Comparison of ENCODE assay signal across 17 mouse cellular contexts in the genomic region with DNA sequence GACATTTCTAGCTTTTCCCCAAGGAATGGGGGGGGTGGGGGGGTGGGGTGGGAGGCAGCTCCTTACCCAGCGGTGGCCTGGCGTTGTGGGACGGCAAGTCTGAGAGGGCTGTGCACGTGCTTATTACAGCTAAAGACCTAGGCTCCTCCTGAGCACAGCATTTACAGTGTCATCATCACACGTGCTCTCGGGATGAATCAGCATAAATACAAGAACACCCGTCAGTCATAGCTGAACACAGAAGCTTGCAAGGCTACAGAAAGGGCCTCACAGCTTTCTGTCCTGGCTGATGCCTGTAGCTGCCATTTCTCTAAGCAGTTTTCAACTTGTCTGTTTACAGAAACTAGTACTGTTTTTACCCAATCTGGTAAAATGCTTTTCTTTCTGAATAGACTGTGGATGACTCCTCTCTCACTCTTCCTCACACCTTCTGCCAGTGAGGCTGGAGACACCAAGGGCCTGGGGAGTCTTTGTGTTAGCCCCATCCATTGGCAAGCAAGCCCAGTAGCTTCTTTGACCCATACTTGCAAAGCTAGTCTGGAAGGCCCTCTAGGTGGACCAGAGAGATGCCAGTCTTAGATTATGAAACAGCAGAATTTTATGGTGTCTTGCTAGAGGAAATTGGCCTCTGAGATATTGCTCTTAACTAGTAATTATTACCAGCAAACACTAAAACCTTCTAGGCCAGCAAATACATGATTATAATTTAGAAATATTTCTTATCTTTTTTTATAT. TPM values are rescaled to one million over a fixed set of nuclear protein-coding genes. Genes with fewer than 3 reads are reported as not detected.
A peak's percentile ranks its signal among the peaks of the same experiment; 100 is the strongest.
DNase-seq lines count a peak whose midpoint lies in the region; ATAC-seq lines count a peak whose summit lies in the region.
"Had no signal": no experiment of that assay in that cellular context is flagged by ENCODE, and none has a peak within 500 bp of the region (broad histone marks: within the 10 kb centered on the region; RNA-seq: fewer than 3 reads in every experiment).

No protein-coding gene starts in this region.

- no peaks in the 10 kb centered on the region for H3K27me3 ChIP-seq in intestine, embryonic 16.5 days (replicated peaks; ENCODE audit: control insufficient read depth, insufficient read depth, low read length)
- no peaks in the 10 kb centered on the region for H3K27me3 ChIP-seq in intestine, embryonic 15.5 days (replicated peaks)
- H3K27me3 ChIP-seq in megakaryocyte, embryonic 14.5 days (replicated peaks), result no peaks in the 10 kb centered on the region
- H3K27me3 ChIP-seq in forebrain, embryonic 13.5 days, result no peaks in the 10 kb centered on the region
- H3K27me3 ChIP-seq: embryonic facial prominence, embryonic 13.5 days; forebrain, embryonic 15.5 days; hindbrain, embryonic 12.5 days; limb, embryonic 15.5 days had no signal

- peak; percentile 60; the same call in 1 of the 2 replicates for ATAC-seq in intestine, embryonic 16.5 days
- ATAC-seq in intestine, embryonic 15.5 days, result no peak
- peak; percentile 49 to 53; a peak in 3 of 4 replicates for ATAC-seq in hematopoietic stem cell, adult 5-6 weeks (replicated peaks in 1 of 2; ENCODE audit: insufficient read depth in 1 of 2, low FRiP score in 2 of 2, low TSS enrichment in 1 of 2, low read depth in 1 of 2, poor library complexity in 2 of 2, severe bottlenecking in 2 of 2)
- no peak for ATAC-seq in forebrain, embryonic 13.5 days
- ATAC-seq: forebrain, embryonic 15.5 days had no signal

- no peak overlapping the region for H3K9ac ChIP-seq in intestine, embryonic 16.5 days (ENCODE audit: low read depth, low read length)
- no peak overlapping the region for H3K9ac ChIP-seq in intestine, embryonic 15.5 days
- no peak overlapping the region for H3K9ac ChIP-seq in forebrain, embryonic 13.5 days
- H3K9ac ChIP-seq: embryonic facial prominence, embryonic 13.5 days; forebrain, embryonic 15.5 days; hindbrain, embryonic 12.5 days; limb, embryonic 15.5 days had no signal

- H3K36me3 ChIP-seq in intestine, embryonic 16.5 days (ENCODE audit: control insufficient read depth, insufficient read depth, low read length), result no peaks in the 10 kb centered on the region; the same call in 1 of the 2 replicates
- peaks cover 10% of the 10 kb centered on the region; the same call in 1 of the 2 replicates for H3K36me3 ChIP-seq in intestine, embryonic 15.5 days
- peaks cover 51% of the 10 kb centered on the region for H3K36me3 ChIP-seq in megakaryocyte, embryonic 14.5 days (replicated peaks; ENCODE audit: low read length)
- peaks cover 47% of the 10 kb centered on the region for H3K36me3 ChIP-seq in forebrain, embryonic 13.5 days (ENCODE audit: poor library complexity, severe bottlenecking)

- no peak overlapping the region for H3K27ac ChIP-seq in intestine, embryonic 16.5 days (ENCODE audit: low read length)
- no peak overlapping the region for H3K27ac ChIP-seq in intestine, embryonic 15.5 days
- no peak overlapping the region for H3K27ac ChIP-seq in forebrain, embryonic 13.5 days
- H3K27ac ChIP-seq: embryonic facial prominence, embryonic 13.5 days; forebrain, embryonic 15.5 days; hindbrain, embryonic 12.5 days; limb, embryonic 15.5 days had no signal

- H3K4me1 ChIP-seq in intestine, embryonic 16.5 days (ENCODE audit: control insufficient read depth, insufficient read depth, low read length), result no peaks in the 10 kb centered on the region
- H3K4me1 ChIP-seq in intestine, embryonic 15.5 days (replicated peaks), result no peaks in the 10 kb centered on the region
- H3K4me1 ChIP-seq in megakaryocyte, embryonic 14.5 days, result peaks cover 32% of the 10 kb centered on the region
- no peaks in the 10 kb centered on the region for H3K4me1 ChIP-seq in forebrain, embryonic 13.5 days
- H3K4me1 ChIP-seq: embryonic facial prominence, embryonic 13.5 days; forebrain, embryonic 15.5 days; hindbrain, embryonic 12.5 days; limb, embryonic 15.5 days had no signal

- no peak overlapping the region for H3K4me3 ChIP-seq in intestine, embryonic 16.5 days (ENCODE audit: low read length)
- H3K4me3 ChIP-seq in intestine, embryonic 15.5 days (replicated peaks), result no peak overlapping the region
- H3K4me3 ChIP-seq in megakaryocyte, embryonic 14.5 days (replicated peaks), result peak overlapping the region; percentile 47
- no peak overlapping the region for H3K4me3 ChIP-seq in forebrain, embryonic 13.5 days
- H3K4me3 ChIP-seq: embryonic facial prominence, embryonic 13.5 days; forebrain, embryonic 15.5 days; hindbrain, embryonic 12.5 days; limb, embryonic 15.5 days had no signal

- WGBS in intestine, embryonic 16.5 days, result 94% methylated on average over 7 of the region's 7 CpGs
- WGBS in intestine, embryonic 15.5 days, result 89% methylated on average over 7 of the region's 7 CpGs
- 94% methylated on average over 7 of the region's 7 CpGs for WGBS in forebrain, embryonic 13.5 days

- no peaks in the 10 kb centered on the region for H3K9me3 ChIP-seq in intestine, embryonic 16.5 days (ENCODE audit: control insufficient read depth, low read length)
- H3K9me3 ChIP-seq in intestine, embryonic 15.5 days, result no peaks in the 10 kb centered on the region
- no peaks in the 10 kb centered on the region for H3K9me3 ChIP-seq in megakaryocyte, embryonic 14.5 days
- no peaks in the 10 kb centered on the region for H3K9me3 ChIP-seq in forebrain, embryonic 13.5 days (replicated peaks)
- H3K9me3 ChIP-seq: embryonic facial prominence, embryonic 13.5 days; forebrain, embryonic 15.5 days; hindbrain, embryonic 12.5 days; limb, embryonic 15.5 days had no signal

- H3K4me2 ChIP-seq in intestine, embryonic 16.5 days (ENCODE audit: low read depth, low read length), result no peak overlapping the region
- no peak overlapping the region for H3K4me2 ChIP-seq in intestine, embryonic 15.5 days (replicated peaks)
- H3K4me2 ChIP-seq in forebrain, embryonic 13.5 days, result no peak overlapping the region
- H3K4me2 ChIP-seq: embryonic facial prominence, embryonic 13.5 days; forebrain, embryonic 15.5 days; hindbrain, embryonic 12.5 days; limb, embryonic 15.5 days had no signal

- peak; percentile 42 for DNase-seq in MN1 (ENCODE audit: low spot score)
- no peak for DNase-seq in left cerebral cortex, adult 18-20 months (ENCODE audit: low spot score in 2 of 2)
- no peak for DNase-seq in kidney, postnatal 25 days
- DNase-seq: cerebellum, postnatal 25 days; gastrocnemius, postnatal 36 days; kidney, adult 18-20 months; lung, postnatal 36 days had no signal

RNA-seq across cellular contexts. Expression of a gene that starts 6.4 kb away (rescaled TPM):
- 17.0 and 20.5 TPM in 2 replicates for polyA plus RNA-seq in intestine, embryonic 16.5 days (2015; fragmentation: Nextera tagmentation; extraction: Ambion mirVana)
- polyA plus RNA-seq in intestine, embryonic 15.5 days (2015; fragmentation: Nextera tagmentation; extraction: Ambion mirVana), result 21.9 and 22.9 TPM in 2 replicates
- 53.8 and 54.4 TPM in 2 replicates for total RNA-seq in hematopoietic stem cell, adult 5-6 weeks (2017)
- 0.64 and 6.4 TPM in 2 replicates for polyA plus RNA-seq in megakaryocyte, embryonic 14.5 days (2012; ENCODE audit: insufficient read depth, low replicate concordance)
- total RNA-seq in left cerebral cortex, adult 18-20 months (2021), result 10 to 100 TPM; 15.3 to 15.9 TPM
- 30.7 TPM in 2 replicates for polyA plus RNA-seq in forebrain, embryonic 13.5 days (2015; fragmentation: Nextera tagmentation; extraction: Ambion mirVana)

RNA-seq across cellular contexts. Expression of a gene that starts 26.0 kb away (rescaled TPM):
- polyA plus RNA-seq in intestine, embryonic 16.5 days (2015; fragmentation: Nextera tagmentation; extraction: Ambion mirVana), result 11.3 and 14.4 TPM in 2 replicates
- 18.0 and 20.1 TPM in 2 replicates for polyA plus RNA-seq in intestine, embryonic 15.5 days (2015; fragmentation: Nextera tagmentation; extraction: Ambion mirVana)
- total RNA-seq in hematopoietic stem cell, adult 5-6 weeks (2017), result 34.1 and 43.9 TPM in 2 replicates
- 1.4 and 2.0 TPM in 2 replicates for polyA plus RNA-seq in megakaryocyte, embryonic 14.5 days (2012; ENCODE audit: insufficient read depth, low replicate concordance)
- 1 to 10 TPM; 6.4 to 9.1 TPM for total RNA-seq in left cerebral cortex, adult 18-20 months (2021)
- 28.4 and 29.7 TPM in 2 replicates for polyA plus RNA-seq in forebrain, embryonic 13.5 days (2015; fragmentation: Nextera tagmentation; extraction: Ambion mirVana)

RNA-seq across cellular contexts. Expression of a gene that starts 41.7 kb away (rescaled TPM):
- 81.3 TPM in 2 replicates for polyA plus RNA-seq in intestine, embryonic 16.5 days (2015; fragmentation: Nextera tagmentation; extraction: Ambion mirVana)
- 82.6 and 87.3 TPM in 2 replicates for polyA plus RNA-seq in intestine, embryonic 15.5 days (2015; fragmentation: Nextera tagmentation; extraction: Ambion mirVana)
- 76.5 and 92.3 TPM in 2 replicates for total RNA-seq in hematopoietic stem cell, adult 5-6 weeks (2017)
- 7.1 TPM in 1 of 2 replicates, not detected in the other for polyA plus RNA-seq in megakaryocyte, embryonic 14.5 days (2012; ENCODE audit: insufficient read depth, low replicate concordance)
- 10 to 100 TPM; 52.7 to 57.1 TPM for total RNA-seq in left cerebral cortex, adult 18-20 months (2021)
- polyA plus RNA-seq in forebrain, embryonic 13.5 days (2015; fragmentation: Nextera tagmentation; extraction: Ambion mirVana), result 68.5 and 72.6 TPM in 2 replicates

RNA-seq across cellular contexts. Expression of a gene that starts 58.0 kb away (rescaled TPM):
- polyA plus RNA-seq in intestine, embryonic 16.5 days (2015; fragmentation: Nextera tagmentation; extraction: Ambion mirVana), result 4.7 and 5.6 TPM in 2 replicates
- 3.5 and 3.6 TPM in 2 replicates for polyA plus RNA-seq in intestine, embryonic 15.5 days (2015; fragmentation: Nextera tagmentation; extraction: Ambion mirVana)
- total RNA-seq in hematopoietic stem cell, adult 5-6 weeks (2017), result 0.55 and 1.2 TPM in 2 replicates
- polyA plus RNA-seq in megakaryocyte, embryonic 14.5 days (2012; ENCODE audit: insufficient read depth, low replicate concordance), result 0.19 TPM in 1 of 2 replicates, not detected in the other
- total RNA-seq in left cerebral cortex, adult 18-20 months (2021), result not detected
- 0.36 and 0.58 TPM in 2 replicates for polyA plus RNA-seq in forebrain, embryonic 13.5 days (2015; fragmentation: Nextera tagmentation; extraction: Ambion mirVana)
- polyA plus RNA-seq: testis, adult 2 months had no signal

Comparison
In these comparisons a context has a peak if more than half of its experiments do, and no peak if none do; other contexts are left out.
1. ATAC-seq: peak in intestine, embryonic 16.5 days (single experiment) and hematopoietic stem cell, adult 5-6 weeks (2 of 2); none in intestine, embryonic 15.5 days (single experiment) and forebrain, embryonic 13.5 days (single experiment).